Mouse (Mus musculus) layer of hippocampus, postnatal 36 days (tissue): ENCODE measurements around the gene Tcf7. TPM values are rescaled to one million over a fixed set of nuclear protein-coding genes. Genes with fewer than 3 reads are reported as not detected.

Experiments
- DNase-seq, 2 experiments: peaks; one replicate each; pipeline ENCODE4 v3.0.0; 2022
- total RNA-seq, 2 experiments: library from RNA; stranded (reverse); gene quantifications; 2 replicates each; pipeline ENCODE4 v1.2.3; 2021

The Tcf7 gene
- total RNA-seq = 1 to 10 TPM; 2.6 to 2.9 TPM

DNA sequence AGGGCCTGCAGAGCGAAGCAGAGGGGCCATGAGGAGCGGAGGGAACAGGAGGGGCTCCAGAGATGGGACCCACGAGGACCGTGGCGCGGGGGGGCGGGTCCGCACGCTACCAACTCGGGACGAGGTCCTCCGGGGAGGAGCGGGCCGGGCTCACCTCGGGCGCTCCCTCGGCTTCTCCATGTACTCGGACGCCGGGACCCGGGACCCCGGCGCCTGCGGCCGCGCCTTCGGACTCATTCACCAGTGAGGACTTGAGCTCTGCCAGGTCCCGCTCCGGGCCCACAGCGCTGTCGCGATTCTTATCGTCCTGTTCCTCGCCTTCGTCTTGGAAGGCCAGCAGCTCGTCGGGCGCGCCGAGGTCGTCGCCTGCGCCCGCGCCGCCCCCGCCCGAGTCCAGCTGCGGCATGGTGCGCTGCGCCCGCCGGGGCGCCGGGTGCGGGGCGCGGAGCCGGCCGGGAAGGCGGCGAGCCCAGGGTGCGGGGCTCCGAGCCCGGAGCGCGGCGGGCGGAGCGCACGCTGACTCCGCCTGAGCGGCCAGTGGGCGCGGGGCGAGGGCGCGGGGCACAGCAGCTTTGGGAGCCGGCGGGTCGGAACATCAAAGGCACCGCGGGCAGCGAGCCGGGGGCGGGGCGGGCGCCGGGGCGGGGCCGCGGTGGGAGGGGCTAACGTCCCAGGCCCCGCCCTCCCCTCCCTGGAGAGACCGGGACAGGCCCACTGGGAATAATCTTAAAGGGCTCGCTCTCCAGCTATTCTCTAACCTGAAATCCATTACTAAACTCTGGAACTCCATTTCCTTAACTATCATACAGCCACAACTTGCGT lies at the start of gene Tcf7:
TSS of gene Tcf7 (minus strand) at position 241 of the 822 bp plus-strand sequence.
- DNase-seq = peak; percentile 20 to 27

DNA sequence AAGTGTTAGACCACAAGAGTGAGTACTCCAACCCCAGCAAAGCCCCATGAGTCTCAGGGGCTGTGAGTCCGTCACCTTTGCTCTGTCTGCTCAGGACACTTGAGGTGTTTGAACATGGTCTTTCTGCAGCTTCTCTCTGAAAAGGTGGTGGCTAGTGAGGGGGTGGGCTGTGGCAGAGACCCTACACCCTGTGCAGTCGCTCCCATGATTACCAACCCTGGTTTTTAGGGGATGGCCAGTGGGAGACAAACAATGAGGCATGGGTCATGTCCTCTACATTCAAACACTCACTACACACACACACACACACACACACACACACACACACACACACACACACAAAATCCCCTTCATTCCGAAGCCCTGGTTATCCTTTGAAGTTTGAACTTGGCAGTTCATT lies 44.5 kb upstream of the Tcf7 start:
- no peak for DNase-seq

DNA sequence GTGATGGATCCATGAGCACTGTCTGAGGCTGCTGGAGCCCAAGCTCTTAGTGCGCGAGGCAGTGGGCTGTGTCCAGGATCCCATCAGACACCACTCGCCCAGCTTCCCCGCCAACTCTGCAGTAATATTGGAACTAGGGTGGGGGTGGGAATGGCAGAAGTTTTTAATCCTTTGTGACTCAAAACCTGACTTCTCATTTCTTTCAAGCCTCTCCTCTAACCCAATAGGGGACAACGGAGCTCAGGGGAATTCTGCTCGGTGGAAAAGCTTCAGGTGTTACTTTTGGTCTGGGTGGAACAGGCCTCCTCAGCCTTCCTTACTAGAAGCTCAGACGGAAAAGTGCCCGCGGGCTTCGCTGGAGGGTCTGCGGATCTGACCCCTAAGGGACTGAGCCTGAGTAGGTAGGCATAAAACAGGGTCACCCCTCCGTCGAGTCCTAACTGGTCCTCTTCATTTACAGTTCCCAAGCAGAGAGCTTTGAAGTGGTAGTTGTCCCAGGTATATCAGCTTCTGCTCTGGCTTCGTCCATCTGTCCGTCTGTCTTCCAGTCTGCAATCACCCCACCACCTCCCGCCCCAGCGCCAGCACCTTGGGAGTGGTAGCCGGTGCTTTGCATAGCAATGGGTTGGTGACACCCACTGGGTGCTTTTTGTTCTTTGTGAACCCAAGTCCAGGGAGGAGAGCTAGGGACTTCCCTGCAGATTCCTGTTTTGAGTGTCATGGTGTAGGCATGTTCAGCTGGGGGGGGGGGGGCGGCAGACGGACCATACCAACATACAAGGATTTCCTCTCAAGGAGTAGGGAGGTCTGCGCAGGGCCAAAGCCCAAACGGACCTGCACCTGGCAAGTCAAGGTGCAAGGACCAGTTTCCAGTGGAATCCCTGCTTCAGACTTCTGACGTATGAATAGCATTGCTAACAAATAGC lies 41.9 kb upstream of the Tcf7 start:
- no peak for DNase-seq

DNA sequence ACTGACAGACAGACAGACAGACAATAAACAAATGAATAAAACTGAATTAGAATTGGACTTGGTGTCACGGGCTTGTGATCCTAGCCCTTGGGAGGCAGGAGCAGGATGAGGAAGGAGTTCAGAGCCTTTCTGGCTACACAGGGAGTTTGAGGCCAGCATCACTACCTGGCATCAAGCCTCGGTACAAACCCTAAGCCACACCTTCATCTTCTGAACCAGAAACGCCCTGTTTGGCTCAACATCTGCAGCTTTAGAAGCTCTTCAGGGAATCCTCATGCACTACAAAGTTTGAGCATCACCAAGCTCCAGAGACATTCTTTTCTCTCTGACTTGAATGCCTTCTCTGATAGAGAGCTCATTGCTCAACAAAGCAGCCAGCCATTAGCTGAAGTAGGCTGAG lies 38.7 kb upstream of the Tcf7 start:
- DNase-seq = no peak

DNA sequence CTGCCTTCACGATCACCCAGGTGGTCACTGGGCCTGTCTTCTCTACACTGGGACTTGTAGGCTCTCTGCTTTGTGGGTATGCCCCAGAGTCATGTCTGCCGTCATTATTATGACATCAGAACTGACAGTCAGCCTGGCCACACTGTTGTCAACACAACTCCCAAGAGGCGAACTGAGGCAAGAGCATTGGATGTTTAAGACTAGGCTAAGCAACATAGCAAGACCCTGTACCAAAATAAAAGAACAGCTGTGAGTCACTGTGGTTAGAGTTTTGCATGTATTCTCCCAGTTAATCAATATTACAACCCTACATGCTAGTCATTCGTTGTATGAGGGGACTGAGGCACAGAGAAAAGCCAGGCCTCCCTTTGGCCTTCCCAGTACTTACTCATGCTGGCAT lies 37.7 kb upstream of the Tcf7 start:
- DNase-seq = no peak

DNA sequence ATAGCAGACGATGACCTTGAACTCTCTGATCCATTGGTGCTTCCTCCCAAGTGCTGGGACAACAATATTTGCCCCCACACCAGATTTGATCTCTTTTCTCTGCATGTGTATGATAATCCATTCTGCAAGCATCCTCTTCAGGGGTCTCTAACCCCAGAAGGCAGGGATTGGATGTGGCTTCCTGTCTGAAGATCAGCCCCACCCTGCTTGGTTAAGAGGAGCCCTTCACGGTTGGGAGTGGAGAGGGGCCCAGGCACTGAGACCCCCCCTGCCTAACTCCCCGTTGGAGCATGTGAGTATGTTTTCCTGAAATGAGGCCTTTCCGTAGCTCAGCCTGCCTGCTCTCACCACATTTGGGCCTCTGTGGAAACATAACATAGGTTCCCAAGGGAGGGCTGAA lies 36.9 kb upstream of the Tcf7 start:
- DNase-seq = no peak

DNA sequence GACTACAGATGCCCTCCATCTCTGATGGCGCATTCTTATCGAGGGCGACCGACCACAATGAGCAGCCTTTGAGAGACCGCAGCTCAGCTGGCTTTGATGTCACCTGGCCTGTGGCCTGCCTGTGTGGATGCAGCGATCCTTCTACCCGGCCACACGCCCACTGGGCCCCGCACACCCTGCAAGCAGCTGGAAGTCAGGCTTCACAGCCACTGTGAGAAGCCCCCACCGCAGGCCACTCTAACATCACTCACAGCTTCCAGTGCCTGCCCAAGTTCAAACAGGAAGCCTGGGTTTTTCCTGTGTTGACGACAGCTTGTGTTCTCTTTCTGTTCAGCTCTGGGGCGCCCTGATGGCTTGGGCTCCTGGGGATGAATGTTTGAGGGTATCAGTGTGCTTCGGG lies 35.6 kb upstream of the Tcf7 start:
- DNase-seq = no peak

DNA sequence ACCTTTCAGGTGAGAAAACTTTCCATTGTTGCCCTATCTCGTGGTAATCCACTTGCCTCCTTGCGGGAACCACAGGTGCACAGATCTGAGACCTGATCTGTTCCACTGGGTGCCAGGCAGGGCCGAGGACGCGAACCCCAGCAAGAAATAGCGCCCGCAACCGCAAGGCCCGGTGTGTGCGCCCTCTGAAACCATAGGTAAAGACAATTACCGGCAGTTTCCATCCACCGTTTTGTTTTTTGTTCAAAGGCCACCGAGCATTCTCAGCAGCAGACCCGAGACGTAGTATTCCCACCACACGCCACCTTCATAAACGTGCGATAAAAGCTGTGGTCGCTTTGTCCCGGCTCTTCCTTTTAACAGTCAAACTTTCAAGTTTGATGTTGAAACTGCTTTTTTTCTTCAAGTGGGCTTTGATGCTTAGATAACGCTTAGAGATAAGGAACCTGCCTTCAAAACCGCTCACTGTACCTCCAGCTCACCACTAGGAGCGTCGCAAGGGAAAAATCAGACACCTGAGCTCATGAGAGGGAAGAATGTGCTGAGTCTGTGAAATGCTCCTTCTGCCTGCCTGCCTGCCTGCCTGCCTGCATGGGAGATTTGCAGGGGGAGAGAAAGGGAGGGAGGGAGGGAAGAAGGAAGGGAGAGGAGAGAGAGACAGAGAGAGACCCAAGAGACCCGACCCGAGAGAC lies 31.4 kb upstream of the Tcf7 start:
- DNase-seq = no peak

DNA sequence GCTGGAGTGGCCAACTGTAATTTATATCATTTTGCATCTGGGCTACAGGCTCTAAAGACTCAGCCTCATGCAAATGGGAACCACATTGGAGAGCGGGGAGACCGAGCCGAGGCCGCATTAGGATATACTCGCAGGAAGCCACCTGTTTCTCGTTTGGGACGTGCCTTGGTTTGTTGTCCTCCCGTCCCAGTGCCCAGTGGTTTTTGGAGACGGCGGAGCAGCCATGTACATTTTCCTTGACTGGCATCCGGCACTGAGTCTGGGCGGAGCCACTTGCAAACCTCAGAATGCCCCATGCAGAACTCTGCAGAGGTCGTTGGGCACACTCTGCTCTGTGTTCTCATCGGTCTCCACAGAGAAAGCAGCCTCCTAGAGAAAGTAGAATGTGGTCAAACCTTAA lies 27.9 kb upstream of the Tcf7 start:
- no peak for DNase-seq

DNA sequence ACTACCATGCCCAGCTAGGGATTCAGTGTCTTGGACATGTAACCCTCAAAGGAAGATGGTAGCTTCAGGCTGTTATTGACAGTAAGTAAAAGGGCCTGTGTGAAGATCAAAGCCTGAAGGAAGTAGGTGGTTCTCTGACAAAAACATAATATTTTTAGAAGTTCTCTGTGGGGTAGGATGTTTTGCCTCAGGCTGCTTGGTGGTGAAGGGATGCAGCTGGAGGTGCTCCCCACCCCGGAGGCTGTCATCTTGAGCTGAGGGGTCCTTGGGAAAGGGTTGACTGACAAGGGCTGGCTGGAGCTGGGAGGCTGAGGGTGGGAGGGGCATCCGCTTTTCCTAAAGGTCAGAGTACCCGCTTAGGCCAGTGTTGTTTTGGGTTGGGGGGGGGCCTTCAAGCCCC lies 26.7 kb upstream of the Tcf7 start:
- DNase-seq = no peak

DNA sequence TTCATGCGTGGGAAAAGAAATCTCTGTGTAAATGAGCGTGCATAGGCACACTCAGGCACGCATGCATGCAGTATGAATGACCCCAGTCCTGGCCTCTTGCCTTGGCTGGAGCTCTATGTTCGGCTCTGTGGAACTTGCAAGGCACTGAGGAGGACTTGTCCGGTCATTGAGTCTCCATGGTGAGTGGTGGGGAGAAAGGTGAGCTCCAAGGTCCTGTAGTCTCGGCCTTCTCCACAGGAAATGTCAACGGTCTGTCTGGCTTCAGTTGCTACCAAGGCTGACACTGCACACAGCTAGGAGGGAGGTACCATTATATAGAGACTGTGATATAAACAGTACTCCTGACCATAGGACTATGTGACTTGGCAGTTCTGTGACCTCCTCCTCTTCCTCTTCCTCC lies 23.6 kb upstream of the Tcf7 start:
- no peak for DNase-seq

DNA sequence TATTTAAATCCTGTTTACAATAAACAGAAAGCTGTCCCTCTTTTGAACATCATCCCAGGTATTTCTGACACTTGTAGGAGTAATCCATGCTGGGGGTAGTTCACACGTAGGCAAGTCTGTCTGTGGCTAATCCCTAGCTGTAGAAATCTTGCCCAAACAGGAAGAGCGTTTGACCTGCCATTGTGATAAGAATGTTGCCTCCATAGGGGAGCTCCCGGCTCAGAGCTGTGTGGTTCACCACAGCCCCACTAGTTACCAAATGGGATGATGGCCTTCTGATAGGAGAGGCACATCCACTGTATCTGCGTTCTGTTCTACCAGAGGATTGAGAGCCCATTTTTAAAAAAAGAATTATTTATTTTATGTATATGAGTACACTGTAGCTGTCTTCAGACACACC lies 22.5 kb upstream of the Tcf7 start:
- DNase-seq = no peak

DNA sequence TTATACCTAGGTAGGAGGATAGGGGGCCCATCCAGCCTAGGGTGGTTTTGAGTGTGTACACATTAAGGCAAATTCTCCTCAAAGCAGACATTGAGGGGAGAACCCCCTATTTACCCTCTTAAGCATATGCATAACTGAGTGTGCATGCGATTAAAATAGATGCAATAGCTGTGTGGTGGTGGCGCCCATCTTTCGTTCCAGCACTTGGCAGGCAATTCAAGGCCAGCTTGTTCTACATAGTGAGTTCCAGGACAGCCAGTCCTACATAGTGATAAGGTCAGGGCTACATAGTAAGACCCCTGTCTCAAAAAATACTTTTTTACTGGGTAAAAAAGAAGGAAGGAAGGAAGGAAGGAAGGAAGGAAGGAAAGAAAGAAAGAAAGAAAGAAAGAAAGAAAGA lies 19.9 kb upstream of the Tcf7 start:
- no peak for DNase-seq

DNA sequence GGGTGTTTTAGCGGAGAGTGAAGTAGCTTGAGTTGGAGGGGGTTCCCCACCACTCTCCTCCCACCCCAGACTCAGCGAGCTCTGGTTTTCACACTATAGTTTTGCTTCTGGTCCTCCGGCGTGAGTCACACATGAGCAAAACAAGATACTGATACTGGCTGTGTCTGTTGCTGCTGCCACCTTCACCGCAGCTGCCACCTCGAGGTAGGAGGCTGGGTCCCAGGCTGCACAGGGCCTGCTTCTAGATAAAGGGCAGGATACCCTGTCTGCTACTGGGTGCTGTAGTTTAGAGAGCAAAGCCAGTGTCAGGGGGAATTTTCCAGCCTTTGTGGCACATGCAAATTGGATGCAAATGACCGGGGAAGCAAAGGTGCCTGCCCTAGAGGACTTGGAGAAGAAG lies 16.9 kb upstream of the Tcf7 start:
- DNase-seq = no peak

DNA sequence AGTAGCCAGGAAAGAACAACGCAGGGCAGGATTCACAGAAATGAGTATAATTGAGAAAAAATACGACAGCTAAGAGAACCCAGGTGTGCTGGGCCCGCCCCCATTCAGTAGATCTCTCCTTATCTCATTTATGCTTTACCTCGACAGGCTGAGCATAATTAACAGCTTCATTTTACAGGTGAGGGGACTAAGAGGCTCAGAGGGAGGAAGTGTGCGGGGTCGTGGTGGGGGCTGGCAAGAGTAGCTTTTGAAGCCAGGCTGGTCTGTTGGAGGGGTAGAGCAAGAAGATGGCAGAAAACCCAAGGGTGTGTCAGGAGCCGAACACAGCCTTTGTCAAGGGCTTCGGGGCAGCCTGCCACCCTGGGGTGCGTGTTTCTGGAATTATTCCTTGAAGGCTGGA lies 16.1 kb upstream of the Tcf7 start:
- DNase-seq = no peak

DNA sequence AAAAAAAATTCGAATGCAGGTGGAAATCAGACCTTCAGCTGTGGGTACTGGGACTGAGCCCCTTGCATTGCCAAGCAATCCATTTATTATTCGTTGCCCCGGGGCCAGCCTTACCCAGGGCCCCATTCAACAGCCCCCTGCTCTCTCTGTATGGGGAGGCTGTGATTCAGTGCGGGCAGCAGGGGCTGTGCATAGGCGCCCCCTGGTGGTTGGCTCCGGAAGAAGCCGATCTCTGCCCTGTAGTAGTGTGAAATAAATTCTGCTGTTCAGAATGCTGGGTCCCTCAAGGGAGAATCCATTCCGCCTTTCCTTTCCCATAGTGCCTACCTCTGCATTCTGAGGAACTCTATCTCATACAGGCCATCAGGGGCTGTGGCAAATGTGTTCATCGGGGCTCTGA lies 14.5 kb upstream of the Tcf7 start:
- DNase-seq = peak; percentile 78 to 80

DNA sequence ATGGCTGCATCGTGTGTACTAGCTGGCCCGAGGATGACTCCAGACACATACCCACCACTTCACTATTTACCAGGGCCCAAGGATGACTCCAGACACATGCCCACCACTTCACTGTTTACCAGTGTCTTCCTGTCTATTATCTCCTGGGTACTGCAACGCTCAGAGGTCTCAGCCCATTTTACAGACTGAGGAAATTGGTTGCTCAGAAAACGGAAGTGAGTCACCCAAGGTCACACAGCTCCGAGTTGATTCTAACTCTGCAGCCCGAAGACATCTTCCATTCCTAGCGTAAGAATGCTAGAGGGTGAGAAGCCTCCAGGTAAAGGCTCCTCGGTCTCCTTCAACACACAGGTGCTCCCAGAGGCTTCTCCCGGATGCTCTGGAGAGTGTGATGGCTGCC lies 11.3 kb upstream of the Tcf7 start:
- DNase-seq = no peak

DNA sequence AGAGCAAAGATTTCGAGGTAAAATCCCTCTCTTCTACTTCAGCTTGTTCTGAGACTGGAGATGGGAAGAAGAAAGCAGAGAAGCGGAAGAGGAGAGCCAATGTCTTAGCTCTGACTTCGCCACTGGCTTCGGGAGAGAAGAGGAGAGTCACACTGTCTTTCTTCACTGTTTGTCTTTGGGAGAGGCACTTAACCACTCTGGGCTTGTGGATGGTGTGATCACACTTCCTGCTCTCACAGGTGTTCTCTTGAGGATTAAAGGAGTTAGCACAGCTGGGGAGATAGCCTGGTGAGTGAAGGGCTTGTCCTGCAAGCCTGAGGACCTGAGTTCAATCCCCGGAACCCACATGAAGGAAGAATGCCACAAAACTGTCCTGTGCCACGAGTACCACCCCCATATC lies 10.1 kb upstream of the Tcf7 start:
- DNase-seq = no peak

DNA sequence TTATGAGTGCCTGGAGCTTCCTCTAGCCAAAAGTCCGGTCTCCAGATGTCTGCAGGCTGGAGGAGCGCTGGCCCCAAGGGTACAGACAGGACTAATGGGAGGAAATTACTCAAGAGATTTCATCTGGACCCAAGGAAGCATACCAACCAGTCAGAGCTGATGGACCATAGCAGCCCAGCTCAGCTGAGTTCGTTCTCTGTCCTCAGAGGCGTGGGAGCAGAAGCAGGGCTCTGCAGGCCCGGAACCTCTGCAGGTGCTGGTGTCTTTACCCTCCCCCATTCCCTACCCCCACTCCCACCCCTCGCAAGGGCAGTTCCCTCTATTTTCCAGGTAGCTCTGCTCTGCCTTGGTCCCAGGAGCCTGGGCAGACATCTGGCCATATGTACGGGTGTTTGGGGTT lies 9.5 kb upstream of the Tcf7 start:
- no peak for DNase-seq

DNA sequence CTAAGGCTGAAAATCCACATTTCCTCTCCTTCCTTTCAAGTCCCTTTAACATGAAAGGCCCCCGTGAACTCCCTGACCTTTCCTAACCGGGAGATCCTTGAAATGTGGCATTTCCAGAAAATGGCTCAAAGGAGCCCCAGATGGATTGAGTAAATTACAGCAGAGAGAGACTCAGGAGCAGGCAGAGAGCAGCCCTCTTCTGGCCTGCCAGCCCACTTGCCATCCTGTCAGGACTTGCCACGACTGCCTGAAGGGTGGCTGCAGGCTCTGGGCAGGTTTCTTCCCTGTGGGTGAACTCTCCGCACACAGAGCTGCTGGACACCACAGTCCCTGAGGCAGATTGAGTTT lies 4.1 kb upstream of the Tcf7 start:
- no peak for DNase-seq

DNA sequence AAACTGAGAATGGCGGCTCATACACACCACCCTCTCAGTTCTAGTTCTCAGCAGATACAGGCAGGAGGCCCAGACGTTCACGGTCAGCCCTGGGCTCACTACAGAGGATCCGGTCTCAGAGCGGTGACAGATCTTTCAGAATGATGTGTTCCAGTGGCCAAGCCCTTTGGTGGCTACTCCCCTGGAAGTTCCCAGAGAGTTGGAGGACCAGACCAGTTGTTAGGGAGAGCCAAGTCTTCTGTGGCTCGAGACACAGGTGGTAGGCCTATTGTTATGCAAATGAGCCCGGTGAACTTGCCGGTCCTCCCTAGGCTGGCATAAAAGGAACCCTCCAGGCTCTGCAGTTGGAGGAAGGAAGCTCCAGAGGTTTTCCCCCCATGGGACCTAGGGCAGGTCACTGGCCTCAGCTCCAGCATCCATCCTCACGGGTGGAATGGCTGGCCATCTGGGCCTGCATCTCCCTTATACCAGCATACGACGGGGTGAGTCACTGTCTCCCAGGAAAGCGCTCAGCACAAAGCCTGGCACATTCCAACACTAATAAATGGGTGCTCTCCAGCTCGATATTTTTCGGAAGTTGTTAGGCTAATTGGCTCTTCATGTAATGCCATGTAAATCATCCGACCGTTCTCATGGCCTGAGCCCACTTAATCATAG lies 3.6 kb upstream of the Tcf7 start:
- DNase-seq = no peak
